Mouse (Mus musculus): Measurements from ENCODE around the gene Ube2b.

Ube2b gene

DNA sequence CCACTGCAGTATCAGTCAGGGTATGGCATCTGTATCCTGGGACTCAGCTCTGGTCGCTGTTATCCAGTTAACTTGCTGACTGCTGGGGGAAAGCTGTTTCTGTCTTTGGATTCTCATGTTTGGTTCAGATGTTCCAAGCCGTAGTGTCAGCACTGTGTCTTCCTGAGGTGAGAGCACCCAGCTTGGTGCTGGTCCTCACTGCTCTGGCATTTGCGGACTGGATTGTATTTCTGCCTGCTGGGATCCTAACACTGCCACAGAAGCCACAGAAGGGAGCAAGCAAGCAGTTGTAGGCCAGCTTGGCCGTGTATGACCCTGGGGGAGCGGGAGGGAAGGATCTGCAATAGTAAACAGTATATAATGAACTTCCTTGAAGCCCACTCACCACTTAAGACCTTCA lies 33.9 kb downstream of the Ube2b start:
- no peak for DNase-seq

DNA sequence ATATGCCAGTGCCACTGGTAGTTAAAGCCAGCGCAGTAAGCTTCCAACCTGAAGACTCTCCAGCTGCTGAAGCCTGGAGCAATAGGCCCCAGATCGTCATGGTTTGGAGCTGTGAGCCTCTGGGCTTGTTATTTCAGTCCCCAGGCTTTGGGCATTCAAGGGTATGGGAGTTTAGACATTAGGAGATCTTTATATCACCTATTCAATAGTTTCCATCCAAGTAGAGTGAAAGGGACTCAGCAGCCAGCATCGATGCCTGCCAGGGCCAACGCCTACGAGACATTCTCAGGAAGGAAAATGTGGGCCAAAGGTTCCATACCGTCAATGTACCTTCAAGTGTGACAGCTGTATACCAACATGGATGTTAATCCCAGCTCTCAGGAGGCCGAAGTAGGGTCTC lies 38.3 kb downstream of the Ube2b start:
- no peak for DNase-seq

DNA sequence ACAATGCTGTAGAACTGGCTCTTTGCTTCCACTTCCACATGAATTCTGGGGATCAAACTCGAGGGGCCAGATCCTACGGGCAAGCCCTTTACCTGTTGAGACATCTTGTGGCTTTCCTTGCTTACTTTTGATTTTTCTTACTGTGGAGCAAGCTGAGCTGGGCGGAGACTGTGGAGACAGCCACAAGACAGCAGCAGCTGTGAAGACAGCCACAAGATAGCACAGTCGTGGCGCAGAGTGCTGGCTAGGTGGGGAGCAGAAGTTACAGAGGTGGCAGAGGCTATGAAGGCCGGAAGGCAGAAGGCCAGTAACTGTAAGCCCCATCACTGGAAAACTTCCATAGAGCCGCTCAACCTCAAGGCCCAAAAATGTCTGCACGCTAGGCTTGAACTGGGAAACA lies 38.8 kb downstream of the Ube2b start:
- DNase-seq = no peak

- no peak for DNase-seq
Observed at GRCm38 (mm10) chr11:51960967-51961471, 39.5 kb downstream of the Ube2b start.

DNA sequence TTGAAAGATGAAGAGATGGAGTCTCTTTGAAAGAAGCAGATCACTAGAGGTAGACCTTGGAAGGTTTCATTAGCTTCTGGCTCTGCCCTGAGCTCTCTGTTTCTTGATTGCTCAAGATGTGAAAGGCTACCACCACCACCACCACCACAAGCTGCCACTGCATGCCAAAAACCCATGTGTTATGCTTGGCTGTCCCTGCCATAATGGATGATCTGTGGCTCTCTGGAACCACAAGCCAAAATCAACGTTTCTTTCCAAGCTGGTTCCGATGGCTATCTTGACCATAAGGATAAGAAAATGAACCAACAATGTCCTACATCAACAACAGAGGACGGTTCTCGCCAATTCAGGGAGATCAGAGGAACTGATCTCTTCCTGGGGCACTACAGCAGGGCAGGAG lies 40.5 kb downstream of the Ube2b start:
- DNase-seq = no peak

GRCm38 (mm10) chr11:51959511-51959910 lies 41.1 kb downstream of the Ube2b start:
- no peak for DNase-seq

DNA sequence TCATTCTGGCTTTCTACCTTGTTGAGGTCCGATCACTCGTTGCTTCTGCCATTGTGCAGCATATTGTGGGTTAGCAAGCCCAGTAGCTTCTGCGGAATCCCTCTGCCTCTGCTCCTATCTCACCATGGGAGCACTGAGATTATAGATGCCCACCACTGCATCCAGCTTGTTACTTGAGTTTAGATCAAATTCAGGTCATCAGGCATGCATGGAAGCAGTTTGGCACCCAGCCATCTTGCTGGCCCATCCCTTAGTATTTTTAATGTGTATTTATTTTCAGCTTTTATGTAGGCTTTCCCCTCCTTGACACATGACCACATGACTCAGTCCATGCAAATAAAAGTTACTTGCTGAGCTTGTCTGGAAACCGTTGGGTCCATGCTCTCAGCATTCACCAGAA lies 42.8 kb downstream of the Ube2b start:
- DNase-seq = no peak

DNA sequence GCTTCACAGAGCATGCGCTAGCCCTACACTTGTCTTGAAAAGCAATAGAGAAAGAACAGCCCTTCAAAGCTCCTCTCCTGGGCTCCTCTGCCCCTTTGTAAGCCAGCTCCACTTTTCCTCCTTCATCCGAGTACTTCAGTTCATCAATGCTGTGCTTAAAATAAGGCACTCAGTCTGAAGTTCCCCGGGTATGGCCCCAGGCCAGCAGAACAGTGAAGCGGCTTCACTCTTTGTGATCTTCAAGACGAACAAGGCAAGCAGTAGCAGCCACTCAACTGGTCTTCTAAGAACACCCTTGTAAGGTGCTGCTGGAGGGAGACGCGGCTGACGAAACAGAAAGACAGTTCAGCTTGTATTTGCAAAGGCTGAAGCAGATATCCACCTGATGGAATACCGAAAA lies 44.5 kb downstream of the Ube2b start:
- DNase-seq = no peak

- no peak for DNase-seq
Observed at GRCm38 (mm10) chr11:51951861-51952420, 48.6 kb downstream of the Ube2b start.

DNA sequence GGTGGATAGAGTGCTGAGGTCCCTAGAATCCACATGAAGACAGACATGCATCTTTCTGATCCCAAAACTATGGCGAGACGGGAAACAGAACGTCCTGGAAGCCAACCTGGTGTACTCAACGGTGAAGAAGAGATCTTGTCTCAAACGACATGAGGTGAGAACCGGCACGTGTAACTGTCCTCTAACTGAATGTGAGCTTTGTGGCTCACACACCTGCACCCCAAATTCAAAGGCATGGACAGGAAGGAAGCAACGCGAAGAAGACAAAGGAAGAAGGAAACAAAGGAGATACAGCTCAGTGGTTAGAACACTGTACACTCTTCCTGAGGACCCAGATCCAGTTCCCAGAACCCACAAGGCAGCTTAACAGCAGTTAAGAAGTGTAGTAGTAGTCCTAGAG lies 50.6 kb downstream of the Ube2b start:
- no peak for DNase-seq

DNA sequence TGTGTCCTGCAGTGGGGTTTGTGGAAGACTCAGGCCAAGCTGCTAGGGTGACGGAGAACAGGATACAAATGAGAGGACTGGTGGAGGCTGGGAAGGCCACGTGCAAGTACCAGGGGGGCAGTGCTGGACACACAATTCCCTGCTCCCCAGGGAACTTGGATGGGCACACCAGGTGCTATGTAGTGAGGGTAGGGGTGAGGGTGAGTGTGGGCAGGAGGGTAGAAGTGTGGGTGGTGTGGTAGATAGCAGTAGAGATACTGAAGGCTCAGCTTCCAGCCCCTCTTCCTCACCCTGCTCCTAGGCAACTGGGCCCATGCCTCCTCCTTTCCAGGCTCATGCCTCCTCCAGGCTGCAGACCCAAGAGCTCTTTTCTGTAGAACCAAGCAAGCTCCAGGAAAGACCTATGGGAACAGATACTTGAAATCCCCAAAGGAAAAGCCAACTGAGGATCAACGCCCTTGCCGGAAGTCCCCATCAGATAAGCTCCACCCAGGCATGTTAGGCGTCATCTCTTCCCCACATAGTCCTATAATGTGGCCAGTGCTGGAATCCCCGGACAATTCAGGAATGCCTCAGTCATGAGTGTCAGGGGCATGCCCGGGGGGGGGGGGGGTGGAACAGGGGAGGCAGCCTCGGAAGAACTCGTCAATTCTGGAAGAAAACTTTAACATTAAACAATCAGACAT lies 51.3 kb downstream of the Ube2b start:
- no peak for DNase-seq

DNA sequence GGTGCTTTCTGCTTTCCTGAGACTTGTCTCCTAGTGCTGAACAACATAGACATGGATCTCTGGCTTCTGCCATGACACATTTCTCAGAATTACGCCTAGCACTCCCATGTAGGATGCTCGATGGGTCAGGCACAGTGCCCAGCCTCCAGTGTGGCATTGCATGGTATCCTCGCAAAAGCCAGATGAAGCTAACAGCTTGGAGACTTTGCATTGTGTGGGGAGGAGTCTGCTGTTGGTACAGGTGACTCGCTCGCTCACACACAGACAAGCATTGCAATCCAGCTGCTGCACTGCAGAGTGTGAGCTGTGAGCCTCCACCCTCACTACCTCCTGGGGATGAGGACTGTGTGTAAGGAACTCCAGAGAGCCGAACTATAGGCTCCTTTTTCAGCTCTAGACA lies 54.4 kb downstream of the Ube2b start:
- peak; percentile 23 to 38 for DNase-seq

DNA sequence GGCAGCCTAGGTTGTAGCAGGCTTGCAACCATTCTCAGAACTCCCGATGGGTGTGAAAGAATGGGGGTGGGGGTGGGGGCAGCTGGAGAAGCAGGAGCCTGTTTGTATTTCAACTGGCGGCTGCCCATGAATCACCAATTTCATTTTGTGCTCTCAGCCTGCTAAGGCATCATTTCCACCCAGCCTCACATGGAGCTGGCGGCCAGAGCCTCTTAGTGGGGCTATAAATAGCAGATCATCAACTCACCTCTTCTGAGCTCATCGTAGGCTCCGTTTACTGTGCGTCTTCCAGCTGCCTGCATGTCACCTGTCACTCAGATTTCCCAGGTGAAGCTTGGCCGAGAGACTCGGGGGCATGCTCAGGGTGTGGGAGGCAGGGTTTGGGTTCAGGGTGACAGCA lies 55.0 kb downstream of the Ube2b start:
- peak; percentile 58 to 61 for DNase-seq

DNA sequence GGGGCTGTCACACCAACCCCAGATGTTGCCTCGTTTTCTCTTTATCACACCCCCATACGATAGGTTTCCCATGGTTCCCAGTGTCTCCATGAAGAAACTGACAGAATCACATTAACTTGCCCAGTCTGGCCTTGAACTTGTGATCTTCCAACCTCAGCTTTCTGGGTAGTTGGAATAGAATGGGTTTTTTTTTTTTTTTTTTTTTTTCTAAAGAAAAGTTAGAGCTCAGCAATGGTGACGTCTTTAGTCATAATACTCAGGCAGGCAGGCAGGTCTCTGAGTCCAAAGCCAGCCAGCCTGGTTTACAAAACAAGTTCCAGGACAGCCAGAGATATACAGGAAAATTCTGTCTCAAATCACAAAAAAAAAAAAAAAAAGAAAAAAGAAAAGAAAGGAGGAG lies 56.3 kb downstream of the Ube2b start:
- no peak for DNase-seq

GRCm38 (mm10) chr11:51943500-51943841 lies 57.1 kb downstream of the Ube2b start:
- no peak for DNase-seq

DNA sequence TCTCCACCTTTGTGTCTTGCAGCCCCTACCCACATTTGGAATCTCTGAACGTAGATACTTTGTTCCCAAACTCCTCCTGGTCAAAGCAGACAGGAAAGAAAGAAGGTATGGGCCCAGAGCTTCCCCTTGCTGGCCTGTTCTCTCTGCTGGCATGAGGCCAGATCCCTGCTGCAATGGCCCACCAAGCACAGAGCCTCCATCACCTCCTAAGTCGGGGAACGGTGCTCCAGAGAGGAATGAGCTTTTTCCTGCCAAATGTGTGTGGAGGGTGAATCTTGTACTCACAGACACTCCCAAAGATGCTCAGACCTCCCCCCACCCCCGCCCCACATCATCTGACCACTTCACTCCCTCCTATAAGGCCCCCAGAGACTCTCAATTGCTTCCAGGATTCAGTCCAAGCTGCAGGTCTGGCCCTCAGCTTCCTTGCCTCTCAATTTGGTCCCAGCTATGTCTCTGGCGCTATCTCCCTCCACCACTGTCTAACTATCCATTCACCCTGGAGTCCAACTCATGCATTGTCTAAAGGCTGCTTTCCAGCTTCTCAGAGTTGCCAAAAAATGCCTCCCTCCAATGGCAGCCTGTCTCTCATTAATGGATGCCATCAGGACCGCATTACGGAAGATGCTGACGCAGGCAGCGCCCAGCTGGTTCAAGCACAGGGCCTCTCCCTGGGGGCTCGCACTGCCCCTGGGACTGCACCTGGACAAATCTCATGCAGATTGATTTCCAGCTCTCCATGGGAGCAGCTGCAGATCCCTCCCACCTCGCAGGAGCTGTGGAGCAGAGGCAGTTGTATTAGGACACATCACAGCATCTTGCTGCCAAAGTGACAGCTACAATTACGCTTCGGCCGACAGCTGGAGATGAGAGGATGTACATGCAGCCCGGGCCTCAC lies 57.7 kb downstream of the Ube2b start:
- DNase-seq = no peak

DNA sequence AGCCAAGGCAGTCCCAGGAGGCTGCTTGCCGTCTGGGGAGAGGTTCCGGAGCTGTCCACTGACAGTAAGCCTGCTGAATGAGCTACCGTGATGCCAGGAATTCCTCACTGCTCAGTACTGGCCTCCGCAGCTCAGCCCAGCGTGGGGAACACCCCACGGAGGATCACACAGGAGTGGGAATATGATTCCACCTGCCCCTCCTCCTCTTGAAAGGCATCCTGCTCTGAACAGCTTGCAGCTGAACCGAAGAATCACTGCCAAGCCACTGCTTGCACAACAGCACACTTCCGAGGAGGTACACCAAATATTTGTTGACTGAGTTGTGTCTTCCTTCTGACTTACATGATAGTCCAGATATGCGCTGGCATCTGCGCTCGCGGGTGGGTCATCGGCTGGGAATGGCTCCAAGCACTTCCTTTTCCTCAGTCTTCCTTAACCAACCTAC lies 60.0 kb downstream of the Ube2b start:
- DNase-seq = no peak

GRCm38 (mm10) chr11:51939590-51939955 lies 61.0 kb downstream of the Ube2b start:
- no peak for DNase-seq

DNA sequence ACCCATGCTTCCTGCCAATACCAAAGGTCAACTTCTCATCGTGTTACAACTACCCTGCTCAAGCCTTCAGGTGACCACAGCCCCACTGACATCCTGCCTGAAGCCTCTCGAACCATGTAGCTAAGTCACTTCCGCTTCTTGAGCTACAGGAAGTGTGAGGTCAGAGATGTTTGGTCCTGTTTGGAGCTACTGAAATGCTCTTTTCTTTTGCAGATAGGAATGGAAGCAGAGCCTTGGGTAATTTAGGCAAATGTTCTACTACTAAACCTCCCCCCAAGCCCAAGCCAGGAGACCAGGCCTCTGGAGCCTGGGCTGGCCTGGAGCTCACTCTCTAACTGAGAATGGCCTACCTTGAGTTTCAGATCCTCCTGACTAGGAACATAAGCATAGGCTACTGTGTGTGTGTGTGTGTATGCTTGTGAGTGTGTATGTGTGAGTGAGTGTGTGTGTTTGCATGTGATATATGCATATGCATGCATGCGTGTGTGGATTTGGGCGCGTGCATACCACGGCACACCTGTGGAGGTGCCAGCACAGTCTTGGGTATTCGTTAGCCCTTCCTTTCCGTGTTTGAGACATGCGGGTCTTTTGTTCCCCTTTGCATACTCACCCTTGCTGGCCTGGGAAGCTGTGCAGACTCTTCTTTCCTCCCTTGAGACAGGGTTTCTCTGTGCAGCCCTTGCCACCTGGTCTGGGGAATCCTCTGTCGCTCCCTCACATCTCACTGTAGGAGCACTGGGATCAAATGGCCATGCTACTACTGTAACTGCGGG lies 61.6 kb downstream of the Ube2b start:
- no peak for DNase-seq

GRCm38 (mm10) chr11:51937361-51937781 lies 63.2 kb downstream of the Ube2b start:
- DNase-seq = no peak

GRCm38 (mm10) chr11:51935636-51936434 lies 64.7 kb downstream of the Ube2b start:
- DNase-seq = no peak
